Mouse (Mus musculus) lung, postnatal 0 days (tissue): ENCODE measurements around the gene Rab5if.

Experiments used
- CTCF ChIP-seq: IDR thresholded peaks from 2 replicates; pipeline ENCODE4 v1.5.1; 2016; ENCODE audit warnings: antibody characterized with exemption, mild to moderate bottlenecking
- EP300 ChIP-seq: IDR thresholded peaks from 2 replicates; pipeline ENCODE4 v1.6.1; 2016; ENCODE audit warnings: antibody characterized with exemption, mild to moderate bottlenecking, control low read depth

DNA sequence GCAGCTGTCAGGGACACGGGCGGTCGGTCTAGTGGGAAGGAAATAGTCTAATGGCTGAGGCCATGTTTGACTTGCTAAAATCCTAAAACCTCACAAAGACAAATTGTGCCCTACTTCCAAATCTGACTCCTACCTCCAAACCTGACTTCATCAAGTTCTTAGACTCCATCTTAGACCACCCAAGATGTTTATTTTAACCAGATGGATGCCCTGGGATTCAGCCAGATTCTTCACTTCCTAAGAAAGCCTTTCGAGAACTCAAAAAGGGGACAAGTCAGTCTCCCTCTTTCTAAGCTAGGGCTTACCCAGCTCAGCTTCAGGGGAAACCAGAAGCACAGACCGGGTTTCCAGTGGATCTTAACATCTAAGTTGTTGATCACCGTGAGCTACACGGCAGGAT, 4.3 kb upstream of the Rab5if start:
- TF ChIP-seq CTCF (no peak), EP300 (no peak)
